Mouse (Mus musculus) G1E (cell line): Measurements from ENCODE around the gene Hes3.

ENCODE experiments used
- CTCF ChIP-seq: IDR thresholded peaks from 2 replicates; pipeline ENCODE4 v1.5.1; 2012; ENCODE audit warnings: low read depth, low read length, inconsistent platforms, mixed read lengths
- GATA1 ChIP-seq: IDR thresholded peaks from 2 replicates; pipeline ENCODE4 v1.6.1; 2012; ENCODE audit warnings: borderline replicate concordance, low read length, inconsistent platforms, mixed read lengths
- POLR2AphosphoS5 ChIP-seq: IDR thresholded peaks from 2 replicates; pipeline ENCODE4 v1.6.1; 2012; ENCODE audit warnings: low read depth, low read length, inconsistent platforms; ENCODE audit not compliant: insufficient replicate concordance

GRCm38 (mm10) chr4:152295916-152296315 lies 4.5 kb upstream of the Hes3 start:
- no peak for TF ChIP-seq CTCF
- TF ChIP-seq GATA1, result no peak
- no peak for TF ChIP-seq POLR2AphosphoS5
